Mouse (Mus musculus): ENCODE data around the gene Tbk1. TPM values are rescaled to one million over a fixed set of nuclear protein-coding genes. Genes with fewer than 3 reads are reported as not detected.

Tbk1 gene
- polyA plus RNA-seq, 1 experiment = 20.4 TPM

GRCm38 (mm10) chr10:121507755-121508544 is 78.6 kb downstream of the Tbk1 start:
- TF ChIP-seq POLR2A (IDR thresholded peaks at IDR 0.05; ENCODE audit: borderline replicate concordance, extremely low read depth, low read depth, low read length) (no peak), CTCF (IDR thresholded peaks at IDR 0.05; ENCODE audit: insufficient read depth, low read length) (no peak)
- 87% methylated on average over 16 of the region's 16 CpGs for WGBS
- no peak overlapping the region for H3K4me3 ChIP-seq (replicated peaks; ENCODE audit: extremely low read depth, low read depth, low read length)
- no peak for DNase-seq
- peaks cover 4% of the 10 kb centered on the region; the same call in 1 of the 2 replicates for H3K4me1 ChIP-seq (ENCODE audit: control insufficient read depth, insufficient read depth, low read length)

- H3K4me3 ChIP-seq (replicated peaks; ENCODE audit: extremely low read depth, low read depth, low read length) = no peak overlapping the region
- TF ChIP-seq POLR2A (IDR thresholded peaks at IDR 0.05; ENCODE audit: borderline replicate concordance, extremely low read depth, low read depth, low read length) (no peak), CTCF (IDR thresholded peaks at IDR 0.05; ENCODE audit: insufficient read depth, low read length) (no peak)
- H3K4me1 ChIP-seq (ENCODE audit: control insufficient read depth, insufficient read depth, low read length) = 0 out of 2 replicates have a peak, but pooled peaks cover 4% of the 10 kb centered on the region
- peak; percentile 68 for DNase-seq
- WGBS = 46% methylated on average over 29 of the region's 29 CpGs
These were observed 79.6 kb downstream of the Tbk1 start for GRCm38 (mm10) chr10:121506731-121507583.

GRCm38 (mm10) chr10:121505929-121506328 is 80.7 kb downstream of the Tbk1 start:
- WGBS = 43% methylated on average over 7 of the region's 7 CpGs
- Histone ChIP-seq H3K4me1 (ENCODE audit: control insufficient read depth, insufficient read depth, low read length) (0 out of 2 replicates have a peak, but pooled peaks cover 4% of the 10 kb centered on the region), H3K4me3 (replicated peaks; ENCODE audit: extremely low read depth, low read depth, low read length) (no peak overlapping the region)
- no peak for DNase-seq
- TF ChIP-seq CTCF (IDR thresholded peaks at IDR 0.05; ENCODE audit: insufficient read depth, low read length) (no peak), POLR2A (IDR thresholded peaks at IDR 0.05; ENCODE audit: borderline replicate concordance, extremely low read depth, low read depth, low read length) (no peak)

GRCm38 (mm10) chr10:121504973-121505911 is 81.3 kb downstream of the Tbk1 start:
- 10% methylated on average over 35 of the region's 35 CpGs for WGBS
- DNase-seq = peak; percentile 74
- 0 out of 2 replicates have a peak, but pooled peaks cover 4% of the 10 kb centered on the region for H3K4me1 ChIP-seq (ENCODE audit: control insufficient read depth, insufficient read depth, low read length)
- no peak for TF ChIP-seq CTCF (IDR thresholded peaks at IDR 0.05; ENCODE audit: insufficient read depth, low read length)
- TF ChIP-seq POLR2A (IDR thresholded peaks at IDR 0.05; ENCODE audit: borderline replicate concordance, extremely low read depth, low read depth, low read length) = peak; percentile 57; the same call in 1 of the 2 replicates
- H3K4me3 ChIP-seq (replicated peaks; ENCODE audit: extremely low read depth, low read depth, low read length) = peak overlapping the region; percentile 63

- H3K4me1 ChIP-seq (ENCODE audit: control insufficient read depth, insufficient read depth, low read length) = peaks cover 17% of the 10 kb centered on the region
- H3K4me3 ChIP-seq (replicated peaks; ENCODE audit: extremely low read depth, low read depth, low read length) = no peak overlapping the region
- no peak for DNase-seq
- no peak for TF ChIP-seq CTCF (IDR thresholded peaks at IDR 0.05; ENCODE audit: insufficient read depth, low read length)
- no peak for TF ChIP-seq POLR2A (IDR thresholded peaks at IDR 0.05; ENCODE audit: borderline replicate concordance, extremely low read depth, low read depth, low read length)
- WGBS = 66% methylated on average over 5 of the region's 5 CpGs
These were observed 85.4 kb downstream of the Tbk1 start for GRCm38 (mm10) chr10:121501160-121501559.

GRCm38 (mm10) chr10:121500034-121500433 is 86.6 kb downstream of the Tbk1 start:
- no peak for DNase-seq
- WGBS = 34% methylated on average over 5 of the region's 5 CpGs
- TF ChIP-seq POLR2A (IDR thresholded peaks at IDR 0.05; ENCODE audit: borderline replicate concordance, extremely low read depth, low read depth, low read length) = no peak
- TF ChIP-seq CTCF (IDR thresholded peaks at IDR 0.05; ENCODE audit: insufficient read depth, low read length) = peak; percentile 38
- no peak overlapping the region for H3K4me3 ChIP-seq (replicated peaks; ENCODE audit: extremely low read depth, low read depth, low read length)
- H3K4me1 ChIP-seq (ENCODE audit: control insufficient read depth, insufficient read depth, low read length) = peaks cover 15% of the 10 kb centered on the region

- no peak for DNase-seq
- 35% methylated on average over 2 of the region's 2 CpGs for WGBS
- peaks cover 15% of the 10 kb centered on the region for H3K4me1 ChIP-seq (ENCODE audit: control insufficient read depth, insufficient read depth, low read length)
- TF ChIP-seq POLR2A (IDR thresholded peaks at IDR 0.05; ENCODE audit: borderline replicate concordance, extremely low read depth, low read depth, low read length) (no peak), CTCF (IDR thresholded peaks at IDR 0.05; ENCODE audit: insufficient read depth, low read length) (no peak)
- H3K4me3 ChIP-seq (replicated peaks; ENCODE audit: extremely low read depth, low read depth, low read length) = no peak overlapping the region
These were observed 87.5 kb downstream of the Tbk1 start for GRCm38 (mm10) chr10:121499063-121499462.

- no peak; the same call in 1 of the 2 replicates for TF ChIP-seq POLR2A (IDR thresholded peaks at IDR 0.05; ENCODE audit: borderline replicate concordance, extremely low read depth, low read depth, low read length)
- no peak for TF ChIP-seq CTCF (IDR thresholded peaks at IDR 0.05; ENCODE audit: insufficient read depth, low read length)
- Histone ChIP-seq H3K4me1 (ENCODE audit: control insufficient read depth, insufficient read depth, low read length) (peaks cover 15% of the 10 kb centered on the region), H3K4me3 (replicated peaks; ENCODE audit: extremely low read depth, low read depth, low read length) (peak overlapping the region; percentile 12)
- WGBS = 21% methylated on average over 8 of the region's 8 CpGs
- DNase-seq = peak; percentile 65
These were observed 88.1 kb downstream of the Tbk1 start for GRCm38 (mm10) chr10:121498481-121498904.

Measured in lung, adult 2 months (tissue).